Mouse (Mus musculus): ENCODE measurements around the gene Aplf. TPM values are rescaled to one million over a fixed set of nuclear protein-coding genes. Genes with fewer than 3 reads are reported as not detected.

The Aplf gene
- polyA plus RNA-seq, 1 experiment from 2014 or later = 13.9 TPM

DNA sequence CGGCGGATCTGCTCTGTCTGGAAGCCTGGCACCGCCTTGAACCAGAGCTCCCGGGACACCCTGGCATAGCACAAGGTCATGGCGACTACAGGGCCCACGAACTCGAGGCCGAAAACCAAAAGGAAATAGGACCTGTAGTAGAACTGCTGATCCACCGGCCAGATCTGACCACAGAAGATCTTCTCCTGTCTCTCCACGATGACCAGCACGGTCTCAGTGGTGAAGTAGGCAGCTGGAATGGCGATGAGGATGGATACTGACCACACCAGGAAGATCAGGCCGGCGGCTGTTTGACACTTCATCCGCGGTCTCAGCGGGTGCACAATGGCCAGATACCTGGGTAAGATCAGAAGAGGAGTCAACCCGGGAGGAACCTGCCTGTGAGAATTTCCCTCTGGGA is 90.4 kb downstream of the Aplf start:
- 95% methylated on average over 18 of the region's 18 CpGs for WGBS
- Histone ChIP-seq H3K4me1 (no peaks in the 10 kb centered on the region), H3K4me3 (no peak overlapping the region), H3K4me2 (replicated peaks) (no peak overlapping the region), H3K27ac (replicated peaks) (no peak overlapping the region), H3K27me3 (no peaks in the 10 kb centered on the region), H3K9ac (replicated peaks) (no peak overlapping the region), H3K36me3 (no peaks in the 10 kb centered on the region), H3K9me3 (no peaks in the 10 kb centered on the region)
- ATAC-seq (replicated peaks) = no peak

DNA sequence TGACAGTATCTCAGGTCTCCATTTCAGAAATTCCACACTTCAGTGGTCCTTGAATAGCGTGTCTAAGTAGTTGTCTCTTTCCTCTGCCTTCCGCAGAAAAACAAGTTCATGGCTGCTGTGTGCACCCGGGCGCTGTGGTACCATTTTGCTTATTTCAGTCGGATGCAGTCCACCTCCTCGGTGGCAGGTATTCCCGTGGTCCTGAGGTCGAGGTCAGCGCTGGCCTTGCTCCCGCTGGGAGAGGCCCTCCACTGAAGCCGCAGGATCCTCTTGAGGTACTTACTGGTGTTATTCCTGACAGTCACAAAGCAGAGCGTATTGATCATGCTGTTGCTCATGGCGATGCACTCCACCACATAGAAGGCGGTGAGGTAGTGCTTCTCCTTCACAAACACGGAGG is 90.9 kb downstream of the Aplf start:
- no peak overlapping the region for H3K4me3 ChIP-seq
- no peaks in the 10 kb centered on the region for H3K9me3 ChIP-seq
- WGBS = 89% methylated on average over 15 of the region's 15 CpGs
- no peaks in the 10 kb centered on the region for H3K4me1 ChIP-seq
- H3K27ac ChIP-seq (replicated peaks) = no peak overlapping the region
- no peaks in the 10 kb centered on the region for H3K36me3 ChIP-seq
- ATAC-seq (replicated peaks) = no peak
- H3K4me2 ChIP-seq (replicated peaks) = no peak overlapping the region
- H3K27me3 ChIP-seq = no peaks in the 10 kb centered on the region
- no peak overlapping the region for H3K9ac ChIP-seq (replicated peaks)

Other genes starting within 250 kb of the Aplf start
- not detected in 2 replicates for gene Bmp10, start 243.2 kb downstream of the Aplf start, polyA plus RNA-seq (2015; fragmentation: Nextera tagmentation; extraction: Ambion mirVana)
- gene Arhgap25, start 138.9 kb downstream of the Aplf start, polyA plus RNA-seq (2015; fragmentation: Nextera tagmentation; extraction: Ambion mirVana) = 1.5 and 1.8 TPM in 2 replicates
- 3.2 and 3.9 TPM in 2 replicates for gene Prokr1, start 81.5 kb downstream of the Aplf start, polyA plus RNA-seq (2015; fragmentation: Nextera tagmentation; extraction: Ambion mirVana)
- gene Efcc1, start 58.7 kb upstream of the Aplf start, polyA plus RNA-seq (2015; fragmentation: Nextera tagmentation; extraction: Ambion mirVana) = 2.0 TPM in 2 replicates
- 0.46 and 0.65 TPM in 2 replicates for gene Gp9, start 105.9 kb upstream of the Aplf start, polyA plus RNA-seq (2015; fragmentation: Nextera tagmentation; extraction: Ambion mirVana)
- gene Rab43, start 140.0 kb upstream of the Aplf start, polyA plus RNA-seq (2015; fragmentation: Nextera tagmentation; extraction: Ambion mirVana) = 6.9 and 8.0 TPM in 2 replicates
- gene Gm45140, start 163.6 kb upstream of the Aplf start, polyA plus RNA-seq (2015; fragmentation: Nextera tagmentation; extraction: Ambion mirVana) = 3.6 and 3.7 TPM in 2 replicates
- 37.8 and 38.7 TPM in 2 replicates for gene Isy1, start 166.6 kb upstream of the Aplf start, polyA plus RNA-seq (2015; fragmentation: Nextera tagmentation; extraction: Ambion mirVana)
- gene Cnbp, start 178.9 kb upstream of the Aplf start, polyA plus RNA-seq (2015; fragmentation: Nextera tagmentation; extraction: Ambion mirVana) = 741 and 747 TPM in 2 replicates
- 159 and 164 TPM in 2 replicates for gene Copg1, start 215.6 kb upstream of the Aplf start, polyA plus RNA-seq (2015; fragmentation: Nextera tagmentation; extraction: Ambion mirVana)
- 58.5 and 60.2 TPM in 2 replicates for gene Hmces, start 241.7 kb upstream of the Aplf start, polyA plus RNA-seq (2015; fragmentation: Nextera tagmentation; extraction: Ambion mirVana)

Data from forebrain, embryonic 15.5 days (tissue).